8 mouse cellular contexts compared by ENCODE assay signal in genomic region chr1:30874261-30875131, GRCm38 (mm10). TPM values are rescaled to one million over a fixed set of nuclear protein-coding genes. Genes with fewer than 3 reads are reported as not detected.
DNase-seq lines count a peak whose midpoint lies in the region; ATAC-seq and TF ChIP-seq lines count a peak whose summit lies in the region.

No protein-coding gene starts in this region.

- peak; percentile 49; the same call in 1 of the 2 replicates for TF ChIP-seq POLR2A in CH12.LX (IDR thresholded peaks at IDR 0.05; ENCODE audit: low read depth, low read length)

- TF ChIP-seq RAD21 in CH12.LX (IDR thresholded peaks at IDR 0.05; ENCODE audit: low read depth, low read length), result no peak

- peak overlapping the region; percentile 93 for H3K27ac ChIP-seq in CH12.LX (ENCODE audit: insufficient read depth, low read depth)
- peak overlapping the region; percentile 100 for H3K27ac ChIP-seq in forebrain, embryonic 15.5 days (replicated peaks)
- peak overlapping the region; percentile 99 for H3K27ac ChIP-seq in liver, postnatal 0 days (ENCODE audit: low read depth)

- ATAC-seq in forebrain, embryonic 15.5 days (replicated peaks), result no peak
- no peak for ATAC-seq in liver, postnatal 0 days

- peak overlapping the region; percentile 93 for H3K4me2 ChIP-seq in CH12.LX (ENCODE audit: insufficient read depth, low read depth, poor library complexity, severe bottlenecking)
- peak overlapping the region; percentile 58 for H3K4me2 ChIP-seq in forebrain, embryonic 15.5 days (replicated peaks)
- peak overlapping the region; percentile 75 for H3K4me2 ChIP-seq in liver, postnatal 0 days (ENCODE audit: low read depth, low read length)

- H3K4me1 ChIP-seq in CH12.LX (ENCODE audit: control insufficient read depth in 1 of 2, insufficient read depth in 2 of 2), result peaks cover 3 to 24% of the 10 kb centered on the region in 2 experiments; a peak in 3 of 4 replicates
- peaks cover 27% of the 10 kb centered on the region for H3K4me1 ChIP-seq in forebrain, embryonic 15.5 days
- H3K4me1 ChIP-seq in liver, postnatal 0 days (ENCODE audit: insufficient read depth), result peaks cover 12% of the 10 kb centered on the region; the same call in 1 of the 2 replicates

- in situ Hi-C loops in CH12.LX (cut with MboI; ENCODE audit: low pct_ligation_motif_present, low pct_unique_long_range_greater_than_20kb, low sequenced_read_pairs), result no loop called here

- peak overlapping the region; percentile 96 for H3K9ac ChIP-seq in CH12.LX (ENCODE audit: insufficient read depth, low read depth)
- H3K9ac ChIP-seq in forebrain, embryonic 15.5 days (replicated peaks), result peak overlapping the region; percentile 98
- peak overlapping the region; percentile 93 for H3K9ac ChIP-seq in liver, postnatal 0 days (replicated peaks)

- DNase-seq in heart, adult 11 months, result peak; percentile 22
- DNase-seq in heart, postnatal 4 days, result no peak
- DNase-seq in CH12.LX (ENCODE audit: extremely low read depth), result peak; percentile 39
- no peak for DNase-seq in liver, postnatal 0 days
- no peak for DNase-seq in frontal cortex, postnatal 14 days (ENCODE audit: low spot score in 2 of 2)
- DNase-seq in cerebellum, adult 11 months, result no peak
- no peak for DNase-seq in layer of hippocampus, postnatal 10 days (ENCODE audit: low spot score in 2 of 2)

- peaks cover 31% of the 10 kb centered on the region for H3K79me2 ChIP-seq in CH12.LX (replicated peaks; ENCODE audit: control insufficient read depth, extremely low read depth, insufficient read depth, poor library complexity, severe bottlenecking)

- H3K36me3 ChIP-seq in CH12.LX (replicated peaks in 1 of 2; ENCODE audit: control insufficient read depth in 1 of 2, insufficient read depth in 1 of 2, low read length in 1 of 2), result peaks cover 0 to 5% of the 10 kb centered on the region in 2 experiments
- H3K36me3 ChIP-seq in forebrain, embryonic 15.5 days, result no peaks in the 10 kb centered on the region
- no peaks in the 10 kb centered on the region for H3K36me3 ChIP-seq in liver, postnatal 0 days (replicated peaks; ENCODE audit: insufficient read depth, low read length)

- TF ChIP-seq CTCF in CH12.LX (conservative IDR thresholded peaks at IDR 0.05 in 1 of 2, IDR thresholded peaks at IDR 0.05 in 1 of 2; ENCODE audit: low read depth in 2 of 2, low read length in 2 of 2), result no peak
- TF ChIP-seq CTCF in liver, postnatal 0 days (IDR thresholded peaks at IDR 0.05; ENCODE audit: low read depth), result no peak

- H3K4me3 ChIP-seq in CH12.LX (replicated peaks in 1 of 3; ENCODE audit: low read depth in 2 of 3, low read length in 2 of 3, poor library complexity in 1 of 3), result peak overlapping the region; percentile 76 to 91 (median 79)
- peak overlapping the region; percentile 93 for H3K4me3 ChIP-seq in forebrain, embryonic 15.5 days
- peak overlapping the region; percentile 87 for H3K4me3 ChIP-seq in liver, postnatal 0 days (ENCODE audit: low read depth, low read length)

- H3K9me3 ChIP-seq in CH12.LX (replicated peaks; ENCODE audit: low read length), result no peaks in the 10 kb centered on the region
- H3K9me3 ChIP-seq in forebrain, embryonic 15.5 days, result no peaks in the 10 kb centered on the region
- H3K9me3 ChIP-seq in liver, postnatal 0 days (ENCODE audit: low read length), result no peaks in the 10 kb centered on the region

- no peaks in the 10 kb centered on the region for H3K27me3 ChIP-seq in CH12.LX (replicated peaks)
- H3K27me3 ChIP-seq in forebrain, embryonic 15.5 days, result no peaks in the 10 kb centered on the region
- no peaks in the 10 kb centered on the region for H3K27me3 ChIP-seq in liver, postnatal 0 days (ENCODE audit: insufficient read depth, low read length)

- dilution Hi-C loops in CH12.LX (cut with MboI; ENCODE audit: extremely low pct_ligation_motif_present, extremely low pct_unique_long_range_greater_than_20kb, low sequenced_read_pairs), result no loop called here

- WGBS in forebrain, embryonic 15.5 days, result 52% methylated on average over 15 of the region's 15 CpGs
- 36% methylated on average over 15 of the region's 15 CpGs for WGBS in liver, postnatal 0 days (ENCODE audit: insufficient replicate concordance)

- TF ChIP-seq EP300 in CH12.LX (IDR thresholded peaks at IDR 0.05; ENCODE audit: low read length), result no peak; the same call in 1 of the 2 replicates
- no peak for TF ChIP-seq EP300 in liver, postnatal 0 days (IDR thresholded peaks at IDR 0.05; ENCODE audit: low read depth)

TF ChIP-seq in CH12.LX, 34 proteins besides CTCF, POLR2A, EP300 and RAD21:
- TF ChIP-seq NELFE (IDR thresholded peaks at IDR 0.05; ENCODE audit: low read depth, low read length) (no peak), MAX (IDR thresholded peaks at IDR 0.05; ENCODE audit: low read length) (0 out of 2 replicates have a peak, but pooled peaks have one; percentile 16), MYC (IDR thresholded peaks at IDR 0.05; ENCODE audit: low read depth, low read length) (peak; percentile 65), RCOR1 (conservative IDR thresholded peaks at IDR 0.05; ENCODE audit: low read depth, low read length) (0 out of 2 replicates have a peak, but pooled peaks have one; percentile 37), E2F4 (IDR thresholded peaks at IDR 0.05; ENCODE audit: insufficient replicate concordance, low read depth, low read length) (no peak; the same call in 1 of the 2 replicates), JUND (conservative IDR thresholded peaks at IDR 0.05; ENCODE audit: low read depth, low read length) (0 out of 2 replicates have a peak, but pooled peaks have one; percentile 6), CHD1 (IDR thresholded peaks at IDR 0.05; ENCODE audit: low read depth, low read length) (peak; percentile 23; the same call in 1 of the 2 replicates), CHD2 (IDR thresholded peaks at IDR 0.05; ENCODE audit: low read length) (0 out of 2 replicates have a peak, but pooled peaks have one; percentile 30), BHLHE40 (IDR thresholded peaks at IDR 0.05; ENCODE audit: low read depth, low read length) (peak; percentile 80), NRF1 (IDR thresholded peaks at IDR 0.05; ENCODE audit: low read depth, low read length) (no peak), ZMIZ1 (IDR thresholded peaks at IDR 0.05; ENCODE audit: low read depth, low read length) (0 out of 2 replicates have a peak, but pooled peaks have one; percentile 16), SIN3A (IDR thresholded peaks at IDR 0.05; ENCODE audit: low read length) (peak; percentile 72), ZNF384 (IDR thresholded peaks at IDR 0.05; ENCODE audit: low read depth, low read length) (peak; percentile 95)

RNA-seq across cellular contexts. Expression of gene Phf3, which starts 0.8 kb away (rescaled TPM):
- 10 to 100 TPM; 43.4 to 46.7 TPM for total RNA-seq in heart, postnatal 4 days (2021)
- total RNA-seq in CH12.LX (2012; rRNA removed) (38.8 and 39.8 TPM in 2 replicates), CH12.LX (2014; rRNA removed) (40.6 and 47.7 TPM in 2 replicates)
- polyA plus RNA-seq in CH12.LX (2012; ENCODE audit: insufficient read length, low read depth), result 43.3 and 54.1 TPM in 2 replicates
- 44.6 and 46.6 TPM in 2 replicates for polyA plus RNA-seq in forebrain, embryonic 15.5 days (2015; fragmentation: Nextera tagmentation; extraction: Ambion mirVana)
- 9.6 and 12.4 TPM in 2 replicates for polyA plus RNA-seq in liver, postnatal 0 days (2015; fragmentation: Nextera tagmentation; extraction: Ambion mirVana)
- total RNA-seq in layer of hippocampus, postnatal 10 days (2021), result 10 to 100 TPM; 80.1 to 82.2 TPM

Comparison
In these comparisons a context has a peak if more than half of its experiments do, and no peak if none do; other contexts are left out.
1. DNase-seq: peak in heart, adult 11 months (single experiment) and CH12.LX (single experiment); none in heart, postnatal 4 days (single experiment), liver, postnatal 0 days (single experiment), frontal cortex, postnatal 14 days (0 of 2), cerebellum, adult 11 months (single experiment) and layer of hippocampus, postnatal 10 days (0 of 2).
2. Peak in every context shown above with its lines, with median percentiles within 50 percentile points of each other: H3K27ac ChIP-seq, H3K4me2 ChIP-seq, H3K4me3 ChIP-seq and H3K9ac ChIP-seq.